Mouse (Mus musculus) mesoderm, embryonic 11.5 days (tissue): ENCODE results near the gene Fam168b.

ENCODE experiments used
- DNase-seq: peaks from one replicate; pipeline ENCODE4 v3.0.0-alpha.2; 2012; ENCODE audit warnings: low read depth, low spot score

The Fam168b gene

DNA sequence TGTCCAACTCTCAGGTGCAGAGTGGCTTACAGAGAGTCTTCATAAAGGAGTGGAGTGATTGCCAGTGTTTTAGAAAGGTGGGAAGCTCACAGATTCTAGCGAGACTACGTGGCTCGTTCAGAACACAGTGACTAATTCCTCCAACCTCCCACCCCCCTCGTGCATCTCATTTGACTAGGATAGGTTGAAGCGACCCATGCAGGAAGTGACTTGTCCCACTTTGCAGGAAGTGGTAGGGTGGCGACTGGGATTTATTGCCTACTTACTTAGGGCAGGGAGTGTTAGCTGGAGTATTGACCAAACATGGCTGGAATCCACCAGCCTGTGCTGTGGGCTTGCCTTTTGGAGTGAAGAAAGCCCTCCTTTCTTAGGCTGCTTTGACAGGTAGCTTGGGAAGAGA lies 8.7 kb upstream of the Fam168b start:
- DNase-seq, result no peak

DNA sequence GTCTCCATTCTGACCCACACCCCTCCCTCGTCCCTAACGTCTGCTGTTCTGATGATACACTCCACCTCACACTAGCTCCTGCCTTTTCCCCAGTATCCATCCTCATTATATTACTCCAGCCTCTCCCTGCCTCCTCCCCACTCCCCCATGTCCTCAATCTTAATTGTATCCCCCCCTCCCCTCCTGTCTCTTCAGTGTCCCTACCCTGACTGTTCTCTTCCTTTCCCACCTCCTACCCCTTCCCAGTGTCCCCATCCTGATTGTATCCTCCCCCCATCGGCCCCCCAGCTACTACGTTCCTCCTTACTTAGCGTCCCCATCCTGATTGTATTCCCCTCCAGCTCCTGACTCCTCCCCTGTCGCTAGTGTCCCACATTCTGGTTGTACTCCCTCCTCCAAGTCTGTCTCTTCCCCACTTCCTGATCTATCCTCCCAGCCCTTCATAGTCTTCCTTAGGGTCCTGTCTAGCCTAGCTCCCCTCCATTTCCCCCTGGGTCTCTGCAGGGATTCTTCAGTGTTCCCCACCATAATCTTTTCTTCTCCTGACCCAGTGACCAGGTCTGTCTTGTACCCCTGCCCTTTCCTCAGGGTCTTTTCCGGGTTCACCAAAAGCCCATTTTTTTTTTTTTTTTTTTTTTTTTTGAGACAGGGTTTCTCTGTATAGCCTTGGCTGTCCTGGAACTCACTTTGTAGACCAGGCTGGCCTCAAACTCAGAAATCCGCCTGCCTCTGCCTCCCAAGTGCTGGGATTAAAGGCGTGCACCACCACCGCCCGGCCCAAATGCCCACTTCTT lies 7.7 kb upstream of the Fam168b start:
- no peak for DNase-seq

GRCm38 (mm10) chr1:34849745-34850342 lies 7.0 kb upstream of the Fam168b start, which contains the start of gene Plekhb2:
Gene Plekhb2, plus strand, starts transcription at chr1:34849976.
- DNase-seq, result peak; percentile 92

GRCm38 (mm10) chr1:34847070-34847469 lies 4.2 kb upstream of the Fam168b start:
- no peak for DNase-seq

DNA sequence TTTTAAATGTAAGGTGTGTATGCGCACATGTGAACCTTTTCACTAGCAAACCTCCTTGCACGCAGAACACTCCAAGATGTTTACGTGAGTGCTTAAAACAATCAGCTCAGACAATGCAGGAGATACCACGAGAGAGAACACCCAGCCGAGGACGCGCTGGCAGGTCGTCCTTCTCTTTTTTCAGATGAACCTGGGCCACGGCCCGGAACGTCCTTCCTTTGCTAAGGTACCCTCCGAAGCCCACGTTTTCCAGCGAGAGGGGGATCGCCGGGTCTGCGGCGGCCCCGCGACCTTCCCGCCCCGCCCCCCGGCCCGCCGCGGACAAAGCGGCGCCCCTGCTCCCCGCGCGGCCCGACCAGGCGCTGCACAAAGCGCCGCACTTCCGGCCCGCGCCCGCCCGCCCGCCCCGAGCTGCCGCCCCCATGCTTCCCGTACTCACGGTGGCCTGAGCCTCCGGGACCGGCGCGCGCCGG lies 440 bp downstream of the Fam168b start:
- peak; percentile 72 for DNase-seq

DNA sequence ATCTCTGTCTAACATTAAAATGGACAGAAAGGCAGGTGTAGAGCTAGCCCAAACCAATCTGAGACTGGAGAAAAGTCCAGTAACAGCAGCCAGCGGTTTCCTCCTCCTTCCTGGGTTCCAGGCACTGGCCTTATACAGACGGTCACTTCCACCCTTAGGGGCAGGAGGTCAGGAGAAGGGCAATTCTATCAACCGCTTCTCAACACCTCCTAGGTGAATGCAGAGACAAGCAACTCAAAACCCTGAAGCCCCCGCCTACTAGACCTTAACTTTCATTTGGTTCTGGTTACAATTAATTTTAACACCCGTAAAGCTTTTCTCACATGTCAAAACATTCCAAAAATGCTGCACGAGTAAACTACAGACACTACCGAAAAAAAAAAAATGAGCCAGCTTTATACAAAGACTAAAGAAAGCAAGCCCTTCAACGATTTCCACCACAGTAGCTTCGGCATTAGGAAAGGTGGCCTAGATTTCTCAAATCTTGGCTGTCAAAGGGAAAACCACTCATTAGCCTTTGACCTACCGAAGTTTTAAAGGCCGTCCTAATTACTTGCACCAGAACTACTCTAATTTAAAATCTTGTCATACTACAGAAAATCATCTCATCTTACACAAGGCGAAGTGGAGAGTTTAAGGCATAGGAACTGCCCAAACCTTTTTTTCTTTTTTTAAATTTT lies 1.0 kb downstream of the Fam168b start:
- DNase-seq, result peak; percentile 17

- DNase-seq, result no peak
These were observed 3.6 kb downstream of the Fam168b start for GRCm38 (mm10) chr1:34839241-34839640.

- no peak for DNase-seq
These were observed 4.7 kb downstream of the Fam168b start for GRCm38 (mm10) chr1:34837951-34838689.

- DNase-seq, result no peak
These were observed 8.0 kb downstream of the Fam168b start for GRCm38 (mm10) chr1:34834904-34835303.

- no peak for DNase-seq
These were observed 11.5 kb downstream of the Fam168b start for GRCm38 (mm10) chr1:34831381-34831780.

DNA sequence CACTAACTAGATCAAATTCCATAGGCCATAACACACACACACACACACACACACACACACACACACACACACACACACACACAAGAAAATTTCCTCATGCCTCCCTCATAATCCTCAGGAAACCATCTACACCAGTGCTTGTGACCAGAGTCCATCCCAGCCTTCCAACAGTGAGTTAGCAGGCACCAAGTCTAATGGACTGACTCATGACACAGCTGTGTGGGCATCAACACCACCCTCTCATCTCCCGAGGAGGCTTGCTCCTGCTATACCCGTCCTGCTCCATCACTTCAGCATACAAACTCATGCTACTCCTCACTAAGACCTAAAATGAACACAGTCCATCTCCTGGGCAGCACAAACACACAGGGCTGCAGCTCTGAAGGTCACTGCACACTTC lies 11.9 kb downstream of the Fam168b start:
- DNase-seq, result no peak

DNA sequence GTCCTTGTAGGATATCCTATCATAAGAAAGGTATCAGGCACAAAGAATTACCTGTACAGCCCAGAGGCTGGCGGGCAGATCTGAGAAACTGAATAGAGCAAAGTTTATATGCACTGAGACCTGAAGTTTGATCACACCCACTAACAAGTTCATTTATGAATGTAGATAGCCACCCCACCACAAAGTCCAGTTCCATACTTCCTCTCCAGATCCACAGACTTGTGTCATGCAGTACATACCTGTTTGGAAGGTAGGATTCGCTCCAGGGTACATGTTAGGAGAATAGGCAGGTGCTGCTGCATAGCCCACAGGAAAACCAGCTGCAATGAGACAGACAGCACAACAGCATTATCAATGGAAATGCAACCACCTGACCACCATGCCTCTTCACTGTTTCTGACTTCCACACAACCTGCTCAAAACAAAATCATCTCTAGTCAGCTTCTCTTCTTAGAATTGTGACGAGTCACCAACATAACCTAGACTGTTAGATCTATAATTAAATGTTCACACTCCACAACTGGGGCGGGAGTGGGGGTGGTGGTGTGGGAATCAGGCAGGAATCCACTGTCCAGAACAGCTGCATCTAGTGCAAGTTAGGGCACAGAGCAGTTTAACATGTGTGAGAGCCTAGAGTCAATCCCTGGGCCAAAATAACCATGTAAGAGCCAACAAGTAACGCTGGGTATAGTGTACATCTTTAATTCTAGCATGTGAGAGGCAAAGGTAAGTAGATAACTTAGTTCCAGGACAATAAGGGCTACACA lies 14.2 kb downstream of the Fam168b start:
- no peak for DNase-seq

DNA sequence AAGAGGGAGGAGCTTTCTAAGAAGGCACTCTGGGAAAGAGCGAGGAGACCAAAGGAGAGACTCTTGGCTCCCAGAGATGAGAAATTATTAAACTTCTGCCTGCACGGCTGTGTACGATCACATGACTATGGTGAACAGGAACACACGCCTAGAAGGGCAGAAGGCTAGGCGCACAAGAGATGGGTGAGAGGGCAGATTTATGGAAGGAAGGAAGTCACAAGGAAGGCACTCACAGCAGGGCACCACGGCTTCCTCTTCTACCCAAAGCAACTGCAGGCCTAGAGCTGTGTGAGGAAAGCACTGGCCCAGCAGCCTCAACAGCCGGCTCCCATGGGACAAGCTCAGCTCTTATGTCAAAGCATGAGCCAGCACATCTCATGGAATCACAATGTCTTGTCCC lies 15.0 kb downstream of the Fam168b start:
- DNase-seq, result no peak

DNA sequence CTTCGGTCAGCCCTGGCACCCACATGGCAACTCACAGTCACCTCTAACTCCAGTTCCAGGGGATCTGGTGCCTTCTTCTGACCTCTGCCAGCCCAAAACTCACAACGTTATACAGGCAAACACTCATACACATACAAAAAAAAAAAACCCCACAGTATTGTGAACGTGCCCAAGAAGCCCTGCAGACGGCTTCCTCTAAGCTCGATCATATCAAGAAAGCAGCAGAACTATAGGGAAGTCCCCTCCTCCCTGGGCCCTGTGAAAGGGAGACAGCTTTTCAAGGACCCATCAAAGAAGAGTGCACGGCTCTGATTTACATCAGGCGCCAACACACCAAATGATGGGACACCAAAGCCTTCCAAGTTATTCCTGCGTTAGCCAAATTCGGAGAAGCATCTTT lies 17.0 kb downstream of the Fam168b start:
- DNase-seq, result no peak

GRCm38 (mm10) chr1:34824208-34824607 lies 18.7 kb downstream of the Fam168b start:
- DNase-seq, result no peak

DNA sequence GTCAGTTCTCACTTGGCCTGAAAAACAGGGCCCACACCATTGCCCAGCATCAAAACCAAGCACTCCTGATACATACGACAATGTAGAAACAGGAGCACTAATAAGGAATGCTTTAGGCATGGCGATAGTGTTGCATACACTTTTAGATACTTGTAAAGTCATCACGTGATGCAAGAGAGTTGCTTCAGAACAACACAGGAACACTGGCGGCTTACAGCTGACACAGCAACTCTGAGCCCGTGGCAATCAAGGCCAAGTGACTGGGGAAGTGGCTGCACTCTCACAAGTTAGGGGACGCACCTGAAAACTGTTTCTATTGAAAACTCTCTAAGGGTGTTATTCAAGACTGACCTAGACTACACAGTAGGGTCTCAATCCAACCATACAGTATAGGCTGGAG lies 19.5 kb downstream of the Fam168b start:
- DNase-seq, result no peak

DNA sequence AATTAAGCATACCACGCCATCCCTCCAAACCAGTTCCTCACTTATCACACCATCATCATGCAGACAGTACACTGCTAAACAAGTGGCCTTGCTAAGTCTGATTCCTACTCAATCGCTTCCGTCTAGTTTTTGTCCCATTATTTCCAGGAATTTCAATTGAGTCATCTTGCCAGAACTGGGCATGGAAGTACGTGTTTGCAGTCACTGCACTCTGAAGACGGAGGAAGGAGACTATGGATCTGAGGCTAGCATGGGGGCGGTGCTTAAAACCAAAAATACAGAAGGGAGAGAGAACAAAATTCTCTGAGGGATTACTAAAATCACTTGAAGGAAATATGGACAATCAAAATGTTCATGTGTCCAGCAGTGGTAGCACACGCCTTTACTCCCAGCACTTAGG lies 20.1 kb downstream of the Fam168b start:
- no peak for DNase-seq

GRCm38 (mm10) chr1:34822003-34822402 lies 20.9 kb downstream of the Fam168b start:
- DNase-seq, result no peak

DNA sequence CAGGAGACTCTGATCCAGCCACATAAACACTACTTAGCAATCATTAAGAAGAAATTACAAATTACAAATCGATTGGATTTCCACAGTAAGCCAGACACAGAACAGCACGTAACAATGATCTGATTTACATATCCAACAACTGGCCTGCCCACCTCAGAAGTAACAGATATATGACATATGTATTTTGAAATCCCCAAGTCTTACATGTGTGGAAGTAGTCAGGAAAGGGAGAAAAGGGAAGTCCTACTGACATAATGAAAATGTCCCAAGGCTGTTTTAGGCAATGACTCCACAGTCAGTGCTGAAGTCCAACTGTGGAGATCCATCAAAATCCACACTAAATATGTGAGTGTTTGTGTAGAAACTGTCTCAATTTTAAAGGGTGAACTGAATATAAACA lies 21.5 kb downstream of the Fam168b start:
- no peak for DNase-seq

DNA sequence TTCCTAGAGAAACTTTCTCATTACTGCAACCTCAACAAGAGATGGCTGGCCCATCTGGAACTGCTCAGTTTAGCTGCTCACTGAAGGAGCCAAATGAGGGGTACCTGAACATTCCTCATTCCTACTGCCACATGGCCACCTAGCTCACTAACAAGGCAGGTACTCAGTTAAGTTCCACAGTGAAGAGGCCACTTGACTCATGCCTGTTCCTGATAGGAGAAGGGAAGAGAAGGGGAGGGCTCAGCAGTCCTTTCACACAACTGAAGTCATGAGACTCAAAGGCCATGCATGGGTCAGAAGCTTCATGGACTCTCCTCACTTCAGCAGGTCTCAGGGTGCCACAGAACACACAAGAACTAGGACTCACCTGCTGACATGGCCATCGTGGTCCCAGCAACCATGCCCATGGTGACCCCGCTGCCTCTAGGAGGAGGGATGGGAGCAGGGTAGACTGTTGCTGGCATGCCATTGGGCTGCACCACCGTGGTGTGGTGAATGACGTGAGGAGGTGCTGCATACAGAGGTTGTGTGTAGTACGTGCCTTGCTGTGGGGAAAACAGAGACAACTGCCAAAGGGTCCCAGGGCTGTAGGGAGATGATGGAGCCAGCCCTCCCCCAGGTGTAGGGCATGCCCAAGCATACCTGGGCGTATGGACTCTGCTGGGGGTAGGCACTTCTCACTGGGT lies 23.5 kb downstream of the Fam168b start:
- no peak for DNase-seq

GRCm38 (mm10) chr1:34815843-34816242 lies 27.0 kb downstream of the Fam168b start:
- no peak for DNase-seq
